Mouse (Mus musculus) G1E (cell line): ENCODE measurements at regions not wholly inside any gene's neighbourhood (a gene's known extent, or its start where the extent isn't known, plus 50 kb on each side); places are given as distances from the start of the nearest gene placed in this dataset.

Experiments used
- CTCF ChIP-seq: IDR thresholded peaks from 2 replicates; pipeline ENCODE4 v1.5.1; 2012; ENCODE audit warnings: low read depth, low read length, inconsistent platforms, mixed read lengths
- GATA1 ChIP-seq: IDR thresholded peaks from 2 replicates; pipeline ENCODE4 v1.6.1; 2012; ENCODE audit warnings: borderline replicate concordance, low read length, inconsistent platforms, mixed read lengths
- GATA2 ChIP-seq: IDR thresholded peaks from 2 replicates; pipeline ENCODE4 v1.6.1; 2012; ENCODE audit warnings: low read depth, low read length, inconsistent platforms, borderline replicate concordance
- POLR2AphosphoS5 ChIP-seq: IDR thresholded peaks from 2 replicates; pipeline ENCODE4 v1.6.1; 2012; ENCODE audit warnings: low read depth, low read length, inconsistent platforms; ENCODE audit not compliant: insufficient replicate concordance
- TAL1 ChIP-seq: conservative IDR thresholded peaks from 2 replicates; pipeline ENCODE4 v1.6.1; 2012; ENCODE audit warnings: low read depth, low read length, inconsistent platforms, mixed read lengths

DNA sequence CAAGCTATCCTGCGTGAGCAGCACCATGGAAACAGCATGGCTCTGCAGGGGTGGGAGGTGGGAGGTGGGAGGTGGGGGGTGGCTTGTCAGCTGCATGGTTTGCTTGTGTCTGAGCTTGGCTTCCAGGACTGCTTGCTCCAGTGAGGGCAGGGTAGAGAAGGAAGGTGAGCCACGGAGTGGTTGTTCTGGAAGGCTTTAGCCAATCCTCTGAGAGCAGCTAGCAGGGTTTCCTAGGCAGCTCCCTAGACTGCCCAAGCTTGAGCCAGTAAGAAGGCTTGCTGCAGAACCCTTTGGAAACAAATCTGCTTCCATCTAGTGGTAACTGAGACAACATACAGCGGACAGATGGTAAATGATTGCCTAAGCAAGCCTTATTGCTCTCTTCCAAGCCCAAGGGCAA is 67.5 kb upstream of the Cobl start:
- no peak for TF ChIP-seq CTCF
- TF ChIP-seq TAL1, result no peak
- TF ChIP-seq GATA1, result no peak
- no peak for TF ChIP-seq POLR2AphosphoS5
- no peak for TF ChIP-seq GATA2
